Mouse (Mus musculus): ENCODE measurements around the gene Tas2r136. TPM values are rescaled to one million over a fixed set of nuclear protein-coding genes. Genes with fewer than 3 reads are reported as not detected.

Gene Tas2r136
- total RNA-seq (2014; fragmentation: Nextera tagmentation): not detected in 2 replicates
- total RNA-seq (2017): not detected in 2 replicates

DNA sequence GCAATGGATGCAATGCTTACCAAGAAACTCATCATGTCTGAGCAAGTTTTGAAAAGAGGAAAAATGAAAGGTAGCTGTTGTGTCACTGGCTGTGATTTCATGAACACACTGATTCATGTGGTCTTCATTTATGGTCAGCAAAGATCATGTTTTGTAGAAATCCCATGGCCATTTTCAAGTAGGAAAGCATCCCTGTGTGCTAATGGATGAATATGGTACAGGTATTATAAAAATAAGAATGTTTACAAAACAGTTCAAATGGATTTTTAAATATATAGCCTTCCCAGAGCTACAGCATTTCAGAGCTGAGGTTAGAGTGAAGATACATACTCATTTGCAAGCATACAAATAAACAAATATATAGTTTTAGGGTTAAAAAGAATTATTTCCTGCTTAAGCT is at the start of gene Tas2r136:
Gene Tas2r136 (minus strand): TSS at position 101 of the 400 bp plus-strand sequence.
- no peak for ATAC-seq (replicated peaks; ENCODE audit: poor library complexity, severe bottlenecking)

DNA sequence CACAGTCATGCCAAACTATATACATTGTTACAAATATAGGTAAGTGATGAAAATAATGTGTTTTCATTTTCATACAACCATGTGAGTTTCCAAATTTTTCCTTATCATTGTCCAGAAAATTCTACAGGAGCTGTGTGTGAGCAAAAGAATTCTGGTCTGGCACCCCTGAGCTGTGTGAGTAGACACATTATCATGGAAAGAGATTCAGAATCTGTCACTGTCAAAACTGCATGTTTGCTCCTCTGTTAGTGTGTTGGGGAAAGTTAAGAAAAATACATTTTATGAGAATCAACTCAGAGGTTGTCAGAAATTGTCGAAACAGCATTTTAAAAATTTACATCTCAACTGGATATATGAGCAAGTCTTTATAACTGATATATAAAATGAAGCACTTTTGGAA is 24.6 kb upstream of the Tas2r136 start, which contains the start of gene Tas2r117:
Gene Tas2r117 (plus strand): TSS at position 301 of the 400 bp plus-strand sequence.
- no peak for ATAC-seq (replicated peaks; ENCODE audit: poor library complexity, severe bottlenecking)

DNA sequence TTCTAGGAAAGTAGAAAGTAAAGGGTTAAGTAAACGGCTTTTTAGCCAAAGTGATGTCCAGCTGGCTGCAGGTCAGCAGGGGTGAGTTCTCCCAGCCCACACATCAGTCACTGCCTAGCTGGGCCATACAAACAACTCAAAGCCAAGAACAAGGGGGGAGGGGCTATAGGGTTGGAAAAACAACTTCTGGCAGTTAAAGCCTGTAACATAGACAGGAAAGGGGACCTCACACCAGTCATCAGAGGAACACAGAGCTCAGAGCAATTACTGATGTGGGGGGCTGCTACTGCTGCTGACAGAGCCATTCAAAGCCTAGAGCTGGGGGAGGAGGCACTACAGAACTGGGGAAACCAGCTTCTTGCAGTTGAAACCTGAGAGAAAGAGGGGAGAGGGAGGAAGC is 17.4 kb upstream of the Tas2r136 start:
- ATAC-seq (replicated peaks; ENCODE audit: poor library complexity, severe bottlenecking): no peak

DNA sequence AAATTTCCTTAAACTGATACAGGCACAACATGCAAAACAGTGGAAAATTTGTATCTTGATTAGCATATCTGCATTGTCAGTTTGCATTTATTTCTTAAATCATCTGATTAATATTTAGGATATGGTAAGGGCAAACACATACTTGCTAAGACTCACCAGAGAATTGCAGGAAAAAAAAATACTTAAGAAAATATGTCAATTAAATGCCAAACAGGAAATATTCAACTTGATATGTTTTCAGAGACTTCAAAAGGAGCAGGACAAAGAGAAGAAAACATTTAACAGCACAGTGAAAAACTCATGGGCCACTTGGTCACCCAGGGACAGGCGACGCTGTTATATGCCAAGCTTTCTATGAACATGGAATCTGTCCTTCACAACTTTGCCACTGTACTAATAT is 16.1 kb downstream of the Tas2r136 start, which contains the start of gene Tas2r102:
Gene Tas2r102 (plus strand): TSS at position 301 of the 400 bp plus-strand sequence.
- no peak for ATAC-seq (replicated peaks; ENCODE audit: poor library complexity, severe bottlenecking)

DNA sequence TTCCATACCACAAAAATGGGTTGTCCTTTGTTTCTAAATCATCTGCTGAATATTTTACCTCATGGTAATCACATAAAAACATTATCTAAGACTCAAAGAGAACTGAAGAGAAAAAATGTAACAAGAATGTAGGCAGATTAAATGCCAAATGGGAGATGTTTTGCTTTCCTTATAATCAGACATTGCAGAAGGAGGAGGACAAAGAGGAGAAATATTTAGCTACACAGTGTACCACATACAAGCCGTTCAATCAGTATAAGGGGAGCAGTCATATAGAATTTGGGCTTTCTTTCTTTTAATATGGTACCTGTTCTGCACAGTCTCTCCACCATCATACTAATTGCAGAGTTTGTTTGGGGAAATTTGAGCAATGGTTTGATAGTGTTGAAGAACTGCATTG is 23.5 kb downstream of the Tas2r136 start, which contains the start of gene Tas2r124:
Gene Tas2r124 (plus strand): TSS at position 301 of the 400 bp plus-strand sequence.
- no peak for ATAC-seq (replicated peaks; ENCODE audit: poor library complexity, severe bottlenecking)

DNA sequence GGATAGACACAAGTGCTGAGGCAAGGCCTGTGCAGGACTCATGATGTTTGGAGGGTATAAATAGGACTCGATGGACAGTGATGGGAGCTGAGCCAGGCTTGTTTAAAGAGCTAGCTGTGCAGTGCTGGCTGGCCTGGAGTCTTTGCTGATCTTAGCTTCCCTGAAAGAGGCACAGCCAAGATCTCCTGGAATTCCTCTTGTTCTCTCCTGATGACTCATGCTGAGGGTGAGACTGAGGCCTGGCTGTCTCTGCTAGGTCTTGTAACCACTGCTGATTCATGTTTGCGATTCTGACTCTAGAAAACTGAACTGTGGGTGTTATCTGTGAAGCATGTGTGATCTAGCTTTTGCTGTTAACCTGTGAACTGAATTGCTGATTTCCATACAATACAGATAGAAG is 27.8 kb downstream of the Tas2r136 start:
- ATAC-seq (replicated peaks; ENCODE audit: poor library complexity, severe bottlenecking): no peak

DNA sequence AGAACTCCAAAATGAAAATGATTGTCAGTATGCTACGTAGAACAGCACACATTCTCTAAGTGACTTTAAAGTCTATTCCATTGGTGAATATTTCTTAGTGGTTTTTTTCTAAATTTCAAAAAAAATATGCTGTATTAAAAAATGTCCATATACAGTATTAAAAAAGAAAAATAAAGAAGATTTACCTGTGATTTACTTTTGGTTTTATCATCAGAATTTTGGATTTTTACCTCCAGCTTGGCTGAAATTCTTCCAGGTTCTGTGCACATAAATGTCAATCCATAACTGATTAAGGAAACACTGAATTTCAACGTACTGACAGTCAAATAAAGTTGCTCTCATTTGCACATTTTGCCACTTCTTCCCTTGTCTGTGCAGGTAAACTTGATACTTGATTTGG is 40.0 kb downstream of the Tas2r136 start, which contains the start of gene Tas2r115:
Gene Tas2r115 (minus strand): TSS at position 101 of the 400 bp plus-strand sequence.
- ATAC-seq (replicated peaks; ENCODE audit: poor library complexity, severe bottlenecking): no peak

Other genes starting within 250 kb of the Tas2r136 start
- not detected in 2 replicates for gene Prh1, start 208.4 kb downstream of the Tas2r136 start, total RNA-seq (2014; fragmentation: Nextera tagmentation)
- gene Prh1, start 208.4 kb downstream of the Tas2r136 start, total RNA-seq (2017): not detected in 2 replicates
- not detected in 2 replicates for gene Prp2, start 182.2 kb downstream of the Tas2r136 start, total RNA-seq (2014; fragmentation: Nextera tagmentation)
- gene Prp2, start 182.2 kb downstream of the Tas2r136 start, total RNA-seq (2017): not detected in 2 replicates
- gene A630073D07Rik, start 126.6 kb downstream of the Tas2r136 start, total RNA-seq (2014; fragmentation: Nextera tagmentation): not detected in 2 replicates
- not detected in 2 replicates for gene A630073D07Rik, start 126.6 kb downstream of the Tas2r136 start, total RNA-seq (2017)
- gene Tas2r120, start 121.2 kb downstream of the Tas2r136 start, total RNA-seq (2014; fragmentation: Nextera tagmentation): not detected in 2 replicates
- not detected in 2 replicates for gene Tas2r120, start 121.2 kb downstream of the Tas2r136 start, total RNA-seq (2017)
- not detected in 2 replicates for gene Tas2r121, start 77.2 kb downstream of the Tas2r136 start, total RNA-seq (2014; fragmentation: Nextera tagmentation)
- not detected in 2 replicates for gene Tas2r121, start 77.2 kb downstream of the Tas2r136 start, total RNA-seq (2017)
- not detected in 2 replicates for gene Tas2r122, start 66.2 kb downstream of the Tas2r136 start, total RNA-seq (2014; fragmentation: Nextera tagmentation)
- not detected in 2 replicates for gene Tas2r122, start 66.2 kb downstream of the Tas2r136 start, total RNA-seq (2017)
- gene Tas2r115, start 40.1 kb downstream of the Tas2r136 start, total RNA-seq (2014; fragmentation: Nextera tagmentation): not detected in 2 replicates
- gene Tas2r115, start 40.1 kb downstream of the Tas2r136 start, total RNA-seq (2017): not detected in 2 replicates
- not detected in 2 replicates for gene Tas2r124, start 23.4 kb downstream of the Tas2r136 start, total RNA-seq (2014; fragmentation: Nextera tagmentation)
- not detected in 2 replicates for gene Tas2r124, start 23.4 kb downstream of the Tas2r136 start, total RNA-seq (2017)
- gene Tas2r102, start 16.0 kb downstream of the Tas2r136 start, total RNA-seq (2014; fragmentation: Nextera tagmentation): not detected in 2 replicates
- not detected in 2 replicates for gene Tas2r102, start 16.0 kb downstream of the Tas2r136 start, total RNA-seq (2017)
- gene Tas2r117, start 24.7 kb upstream of the Tas2r136 start, total RNA-seq (2014; fragmentation: Nextera tagmentation): not detected in 2 replicates
- gene Tas2r117, start 24.7 kb upstream of the Tas2r136 start, total RNA-seq (2017): not detected in 2 replicates
- gene Tas2r123, start 69.0 kb upstream of the Tas2r136 start, total RNA-seq (2014; fragmentation: Nextera tagmentation): not detected in 2 replicates
- gene Tas2r123, start 69.0 kb upstream of the Tas2r136 start, total RNA-seq (2017): not detected in 2 replicates
- not detected in 2 replicates for gene Tas2r116, start 77.3 kb upstream of the Tas2r136 start, total RNA-seq (2014; fragmentation: Nextera tagmentation)
- gene Tas2r116, start 77.3 kb upstream of the Tas2r136 start, total RNA-seq (2017): not detected in 2 replicates
- gene Tas2r110, start 89.8 kb upstream of the Tas2r136 start, total RNA-seq (2014; fragmentation: Nextera tagmentation): not detected in 2 replicates
- gene Tas2r110, start 89.8 kb upstream of the Tas2r136 start, total RNA-seq (2017): not detected in 2 replicates
- not detected in 2 replicates for gene Tas2r113, start 114.8 kb upstream of the Tas2r136 start, total RNA-seq (2014; fragmentation: Nextera tagmentation)
- not detected in 2 replicates for gene Tas2r113, start 114.8 kb upstream of the Tas2r136 start, total RNA-seq (2017)
- gene Tas2r125, start 131.5 kb upstream of the Tas2r136 start, total RNA-seq (2014; fragmentation: Nextera tagmentation): not detected in 2 replicates
- not detected in 2 replicates for gene Tas2r125, start 131.5 kb upstream of the Tas2r136 start, total RNA-seq (2017)
- not detected in 2 replicates for gene Tas2r129, start 172.9 kb upstream of the Tas2r136 start, total RNA-seq (2014; fragmentation: Nextera tagmentation)
- gene Tas2r129, start 172.9 kb upstream of the Tas2r136 start, total RNA-seq (2017): not detected in 2 replicates
- gene Tas2r131, start 179.8 kb upstream of the Tas2r136 start, total RNA-seq (2014; fragmentation: Nextera tagmentation): not detected in 2 replicates
- gene Tas2r131, start 179.8 kb upstream of the Tas2r136 start, total RNA-seq (2017): not detected in 2 replicates
- not detected in 2 replicates for gene Tas2r109, start 202.8 kb upstream of the Tas2r136 start, total RNA-seq (2014; fragmentation: Nextera tagmentation)
- not detected in 2 replicates for gene Tas2r109, start 202.8 kb upstream of the Tas2r136 start, total RNA-seq (2017)

Data from granulocyte monocyte progenitor cell, adult 5-6 weeks (primary cell).